Mouse (Mus musculus): ENCODE data around the gene Sirpb1a.

GRCm38 (mm10) chr3:15334182-15334581 lies 92.1 kb downstream of the Sirpb1a start:
- TF ChIP-seq CTCF (IDR thresholded peaks at IDR 0.05; ENCODE audit: low read depth) (no peak), EP300 (optimal IDR thresholded peaks at IDR 0.05) (no peak)

Measured in stomach, postnatal 0 days (tissue).